In genomic region chr11:50336891-50337290, GRCm38 (mm10) we compare ENCODE assay signal across 40 mouse cellular contexts. TPM values are rescaled to one million over a fixed set of nuclear protein-coding genes. Genes with fewer than 3 reads are reported as not detected.
"Had no signal": no experiment of that assay in that cellular context is flagged by ENCODE, and none has a peak within 500 bp of the region (broad histone marks: within the 10 kb centered on the region; RNA-seq: fewer than 3 reads in every experiment).

No protein-coding gene starts in this region.

- H3K27me3 ChIP-seq: heart, embryonic 12.5 days; heart, embryonic 13.5 days; heart, embryonic 15.5 days; hindbrain, embryonic 12.5 days; hindbrain, embryonic 13.5 days; hindbrain, embryonic 15.5 days; intestine, embryonic 15.5 days; kidney, embryonic 15.5 days had no signal

- H3K4me3 ChIP-seq: heart, embryonic 10.5 days; heart, embryonic 12.5 days; heart, embryonic 13.5 days; heart, embryonic 15.5 days; hindbrain, embryonic 10.5 days; hindbrain, embryonic 12.5 days; hindbrain, embryonic 13.5 days; hindbrain, embryonic 15.5 days; intestine, embryonic 15.5 days; kidney, embryonic 15.5 days; layer of hippocampus, adult 2 months had no signal

- H3K36me3 ChIP-seq: heart, embryonic 10.5 days; heart, embryonic 12.5 days; heart, embryonic 13.5 days; heart, embryonic 15.5 days; hindbrain, embryonic 10.5 days; hindbrain, embryonic 12.5 days; hindbrain, embryonic 13.5 days; hindbrain, embryonic 15.5 days; intestine, embryonic 15.5 days; kidney, embryonic 15.5 days had no signal

- H3K9ac ChIP-seq: heart, embryonic 12.5 days; heart, embryonic 13.5 days; heart, embryonic 15.5 days; hindbrain, embryonic 12.5 days; hindbrain, embryonic 13.5 days; hindbrain, embryonic 14.5 days; hindbrain, embryonic 15.5 days; intestine, embryonic 15.5 days; kidney, embryonic 15.5 days had no signal

- ATAC-seq: hindbrain, embryonic 16.5 days; hindbrain, postnatal 0 days; inflammation-experienced regulatory T-cells, adult 6 months had no signal

- H3K27ac ChIP-seq: heart, embryonic 10.5 days; heart, embryonic 13.5 days; heart, embryonic 15.5 days; hindbrain, embryonic 10.5 days; hindbrain, embryonic 12.5 days; hindbrain, embryonic 13.5 days; hindbrain, embryonic 14.5 days; hindbrain, embryonic 15.5 days; hindbrain, postnatal 0 days; intestine, embryonic 15.5 days; kidney, embryonic 15.5 days; kidney, postnatal 0 days; layer of hippocampus, adult 2 months had no signal

- H3K4me1 ChIP-seq: heart, embryonic 10.5 days; heart, embryonic 13.5 days; heart, embryonic 15.5 days; hindbrain, embryonic 10.5 days; hindbrain, embryonic 12.5 days; hindbrain, embryonic 13.5 days; hindbrain, embryonic 15.5 days; intestine, embryonic 15.5 days; kidney, embryonic 15.5 days had no signal

- DNase-seq: heart, postnatal 10 days; heart, postnatal 14 days; heart, postnatal 36 days; heart, postnatal 4 days; kidney, adult 11 months; kidney, adult 18-20 months; kidney, adult 8-10 months; kidney, adult 9 months; kidney, postnatal 10 days; kidney, postnatal 14 days; kidney, postnatal 25 days; kidney, postnatal 36 days; kidney, postnatal 4 days; layer of hippocampus, adult 9-11 months; layer of hippocampus, postnatal 36 days had no signal

- H3K9me3 ChIP-seq: heart, embryonic 10.5 days; heart, embryonic 12.5 days; heart, embryonic 15.5 days; hindbrain, embryonic 10.5 days; hindbrain, embryonic 12.5 days; hindbrain, embryonic 13.5 days; hindbrain, embryonic 15.5 days; intestine, embryonic 15.5 days; kidney, embryonic 15.5 days had no signal

RNA-seq across cellular contexts. Expression of gene Cby3, which starts 17.4 kb away (rescaled TPM):
- total RNA-seq: heart, adult 8-10 months; heart, postnatal 10 days; heart, postnatal 14 days; heart, postnatal 36 days; heart, postnatal 4 days; hematopoietic stem cell, adult 5-6 weeks; layer of hippocampus, adult 18-20 months; layer of hippocampus, postnatal 10 days; layer of hippocampus, postnatal 14 days; layer of hippocampus, postnatal 36 days had no signal
- polyA plus RNA-seq: heart, embryonic 11.5 days; heart, embryonic 13.5 days; heart, embryonic 14.5 days; heart, embryonic 16.5 days; heart, postnatal 0 days; inflammation-experienced regulatory T-cells, adult 6 months had no signal
